Mouse (Mus musculus) urinary bladder, postnatal 14 days (tissue): Measurements from ENCODE around the gene Hmgb4.

Experiments
- DNase-seq: peaks from one replicate; pipeline ENCODE4 v3.0.0; 2021; ENCODE audit warnings: low spot score

The Hmgb4 gene

DNA sequence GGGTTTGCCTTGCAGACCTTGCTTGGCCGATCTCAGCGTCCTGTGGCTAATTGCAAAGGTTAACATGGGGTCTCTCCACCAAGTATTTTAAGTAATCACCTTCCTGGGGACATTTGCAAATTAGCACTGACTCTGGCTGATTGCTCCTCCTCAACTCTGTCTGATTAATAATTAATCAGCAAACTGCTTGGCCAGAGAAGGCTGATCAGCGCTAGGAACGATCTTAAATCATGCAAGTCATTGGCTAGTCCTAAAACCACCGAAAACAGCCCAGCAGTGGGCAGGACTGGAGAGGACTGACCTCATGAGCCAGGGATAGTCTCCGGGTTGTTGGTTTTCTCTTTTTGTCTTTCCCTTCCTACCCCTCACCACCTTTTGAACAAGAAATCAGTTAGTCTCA, 36.3 kb downstream of the Hmgb4 start:
- no peak for DNase-seq

DNA sequence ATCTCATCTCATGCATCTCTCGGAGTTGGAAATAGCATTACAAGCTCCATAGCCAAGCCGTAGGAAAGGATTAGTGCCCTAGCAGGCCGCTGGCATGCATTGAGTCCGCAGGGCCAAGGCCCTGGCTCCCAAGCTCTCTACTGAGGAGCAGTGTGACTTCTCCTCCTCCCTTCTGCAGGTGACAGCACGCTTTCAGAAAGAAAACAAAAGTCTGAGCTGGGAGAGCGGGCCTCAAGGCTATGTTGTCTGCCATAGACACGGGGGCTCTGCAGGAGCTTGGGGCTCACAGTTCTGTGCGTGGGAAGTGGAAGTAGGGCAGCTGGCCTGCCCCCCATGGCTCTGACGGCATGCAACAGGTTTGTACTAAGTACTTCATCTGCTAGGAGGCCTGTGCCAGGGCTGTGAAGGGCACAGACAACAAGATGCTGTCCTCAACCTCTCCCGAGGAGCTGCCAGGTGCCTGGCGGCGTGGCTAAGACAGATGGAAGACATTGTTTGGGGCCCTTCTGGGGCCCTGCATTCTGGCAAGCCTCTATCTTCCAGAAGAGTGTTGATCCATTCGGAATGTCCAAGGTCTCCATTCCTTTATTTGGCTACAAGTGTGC, 42.7 kb downstream of the Hmgb4 start:
- no peak for DNase-seq
